Mouse (Mus musculus) MEL-GATA-1-ER (cell line): Measurements from ENCODE around the gene Pnkd.
"Not testable (repeated sequence)": the region's sequence is repeated elsewhere in the genome, so short reads cannot be mapped to it uniquely, and the experiment has no call there.

ENCODE experiments used
- DNase-seq: peaks from one replicate; pipeline ENCODE4 v3.0.0-alpha.2; 2012; ENCODE audit warnings: low read depth; ENCODE audit errors: extremely low read depth

Pnkd gene

DNA sequence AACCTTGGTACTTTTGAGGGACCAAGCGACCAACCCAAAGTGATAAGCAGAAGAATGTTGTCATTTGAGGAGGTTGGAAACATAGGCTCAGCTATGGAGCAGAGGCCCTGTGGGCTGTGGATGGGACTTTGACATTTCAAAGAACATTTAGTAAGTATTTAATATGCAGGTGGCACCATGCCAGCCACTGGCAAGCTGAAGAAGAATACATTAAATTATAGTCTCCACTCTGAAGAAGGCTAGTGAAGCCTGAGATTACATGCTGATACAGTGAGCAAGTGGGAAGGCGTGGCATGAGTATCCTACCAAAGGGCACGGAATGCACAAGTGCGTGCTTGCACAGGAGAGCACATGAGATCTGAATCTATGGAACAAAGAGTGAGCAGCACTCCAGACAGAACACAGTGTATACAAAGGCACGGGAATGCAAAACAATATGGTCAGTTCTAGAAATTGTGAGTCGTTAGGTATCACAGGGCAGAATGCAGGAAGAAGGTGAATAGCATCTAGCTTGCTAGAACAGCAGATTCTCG lies 45.2 kb downstream of the Pnkd start:
- no peak for DNase-seq

- DNase-seq: no peak
These were observed 46.4 kb downstream of the Pnkd start for GRCm38 (mm10) chr1:74331046-74331681.

DNA sequence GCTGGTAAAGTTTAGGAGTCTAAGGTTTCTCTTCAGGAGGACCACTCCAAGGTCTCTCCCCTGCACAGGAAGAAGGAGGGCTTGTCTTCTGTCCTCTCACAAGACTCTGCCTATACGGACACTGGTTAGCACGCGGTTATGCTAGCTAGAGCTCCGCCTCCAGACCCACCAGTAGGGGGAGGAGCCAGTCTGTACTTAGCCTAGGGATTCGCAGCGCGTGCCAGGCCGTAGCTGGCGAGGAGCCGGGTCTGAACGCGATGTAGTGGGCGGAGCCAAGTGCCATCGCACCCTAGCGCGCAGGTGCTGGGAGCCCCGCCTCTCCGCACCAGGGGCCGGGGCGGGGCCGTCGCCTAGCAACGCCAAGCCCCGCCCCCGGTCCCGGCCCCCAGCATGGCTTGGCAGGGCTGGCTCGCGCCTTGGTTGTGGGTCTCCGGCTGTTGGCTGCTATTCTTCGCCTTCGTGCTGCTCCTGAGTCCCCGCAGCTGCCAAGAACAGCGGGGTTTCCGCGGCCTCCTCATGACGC lies 47.6 kb downstream of the Pnkd start:
- DNase-seq: peak; percentile 93

DNA sequence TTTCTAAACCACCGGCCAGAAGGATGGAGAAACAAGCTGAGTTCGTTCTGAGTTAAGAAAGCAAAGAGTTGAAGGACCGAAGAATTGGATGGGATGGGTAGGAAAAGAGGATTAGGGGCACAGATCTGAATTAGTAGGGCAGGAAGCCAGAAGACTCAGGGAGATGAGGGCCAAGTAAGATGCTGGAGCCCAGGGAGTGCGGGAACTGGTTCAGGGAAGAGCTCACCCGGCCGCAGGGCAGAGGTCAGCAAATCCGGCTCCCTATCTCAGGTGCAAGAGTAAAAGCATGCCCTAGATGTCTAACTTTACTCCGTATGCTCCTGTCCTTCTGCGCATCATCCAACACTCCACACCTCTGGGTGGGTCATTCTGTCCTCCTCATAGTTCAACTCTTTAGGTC lies 48.2 kb downstream of the Pnkd start:
- DNase-seq: no peak

- DNase-seq: no peak
These were observed 49.9 kb downstream of the Pnkd start for GRCm38 (mm10) chr1:74334607-74335006.

GRCm38 (mm10) chr1:74335033-74335432 lies 50.3 kb downstream of the Pnkd start:
- no peak for DNase-seq

GRCm38 (mm10) chr1:74335436-74336170 lies 50.9 kb downstream of the Pnkd start:
- no peak for DNase-seq

GRCm38 (mm10) chr1:74337241-74337771 lies 52.6 kb downstream of the Pnkd start:
- DNase-seq: no peak

- no peak for DNase-seq
These were observed 53.3 kb downstream of the Pnkd start for GRCm38 (mm10) chr1:74338013-74338412.

- DNase-seq: no peak
These were observed 53.9 kb downstream of the Pnkd start for GRCm38 (mm10) chr1:74338626-74339025.

- DNase-seq: no peak
These were observed 55.2 kb downstream of the Pnkd start for GRCm38 (mm10) chr1:74339917-74340316.

GRCm38 (mm10) chr1:74340361-74340764 lies 55.6 kb downstream of the Pnkd start:
- no peak for DNase-seq

GRCm38 (mm10) chr1:74340992-74341391 lies 56.3 kb downstream of the Pnkd start:
- DNase-seq: not testable (repeated sequence)

DNA sequence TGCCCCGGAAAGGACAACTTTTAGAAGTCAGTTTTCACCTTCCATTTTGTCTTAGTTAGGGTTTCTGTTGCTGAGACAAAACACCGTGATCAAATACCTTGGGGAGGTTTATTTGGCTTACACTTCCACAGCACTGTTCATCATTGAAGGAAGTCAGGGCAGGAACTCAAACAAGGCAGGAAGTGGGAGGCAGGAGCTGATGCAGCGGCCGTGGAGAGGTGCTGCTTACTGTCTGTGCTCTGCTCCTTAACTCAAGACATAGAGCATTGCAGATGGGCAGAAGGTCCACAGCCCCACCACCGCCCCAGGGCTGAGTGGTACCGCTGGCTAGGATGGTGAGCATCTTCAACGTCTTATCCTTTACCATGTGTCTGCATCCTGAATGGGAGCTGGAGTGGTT lies 57.2 kb downstream of the Pnkd start:
- DNase-seq: no peak

DNA sequence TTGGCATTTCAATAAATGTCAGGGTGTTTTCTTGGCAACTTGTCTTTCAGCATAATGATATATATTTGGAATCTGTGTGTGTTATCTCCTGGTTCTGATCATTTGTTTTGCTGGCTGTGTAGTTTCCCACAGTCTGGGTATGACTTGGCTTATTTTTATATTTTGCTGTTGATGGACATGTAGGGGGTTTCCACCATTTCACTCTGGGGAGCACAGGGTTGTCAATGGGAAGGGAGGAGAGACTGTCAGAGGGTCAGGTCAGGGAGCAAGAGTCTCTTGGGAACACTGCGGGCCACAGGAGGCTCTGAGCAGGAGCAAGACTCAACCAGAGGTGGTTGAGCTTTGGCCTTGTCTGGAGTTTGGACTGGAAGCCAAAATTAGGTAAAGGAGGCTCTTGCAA lies 57.6 kb downstream of the Pnkd start:
- no peak for DNase-seq

- DNase-seq: no peak
These were observed 58.4 kb downstream of the Pnkd start for GRCm38 (mm10) chr1:74343161-74343560.

DNA sequence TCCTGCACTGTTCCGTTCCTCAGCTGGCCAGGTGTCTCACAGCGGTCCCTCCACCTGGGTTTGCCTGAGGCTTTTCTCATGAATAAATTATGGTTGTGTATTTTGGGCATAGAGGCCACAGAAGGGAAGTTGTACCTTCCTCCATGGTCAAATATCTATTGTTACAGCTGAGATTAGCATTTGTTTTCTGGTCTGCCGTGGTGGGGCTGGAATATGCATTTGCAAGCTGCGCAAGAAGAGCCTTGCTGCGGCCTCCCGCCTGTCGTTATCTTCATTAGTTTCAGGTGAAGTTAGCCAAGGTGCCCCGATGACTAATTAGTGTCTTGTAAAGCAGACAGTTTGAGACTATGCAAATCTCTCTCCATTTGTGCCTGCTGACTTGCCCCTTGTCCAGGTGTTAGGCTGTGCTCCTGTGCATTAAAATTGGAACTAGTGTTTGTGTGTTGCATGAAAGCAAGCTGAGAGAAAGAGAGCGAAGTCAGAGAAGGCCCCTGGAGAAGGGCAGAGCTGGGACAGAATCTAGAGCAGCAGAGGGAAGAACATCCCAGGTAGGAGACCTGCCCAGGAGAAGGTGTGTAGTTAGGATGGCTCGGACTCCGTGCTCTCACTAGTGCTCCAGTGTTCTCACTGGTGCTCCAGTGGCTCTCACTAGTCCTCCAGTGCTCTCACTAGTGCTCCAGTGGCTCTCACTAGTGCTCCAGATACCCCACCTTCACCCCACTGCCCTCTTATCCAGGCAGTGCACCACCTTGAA lies 59.6 kb downstream of the Pnkd start:
- no peak for DNase-seq

DNA sequence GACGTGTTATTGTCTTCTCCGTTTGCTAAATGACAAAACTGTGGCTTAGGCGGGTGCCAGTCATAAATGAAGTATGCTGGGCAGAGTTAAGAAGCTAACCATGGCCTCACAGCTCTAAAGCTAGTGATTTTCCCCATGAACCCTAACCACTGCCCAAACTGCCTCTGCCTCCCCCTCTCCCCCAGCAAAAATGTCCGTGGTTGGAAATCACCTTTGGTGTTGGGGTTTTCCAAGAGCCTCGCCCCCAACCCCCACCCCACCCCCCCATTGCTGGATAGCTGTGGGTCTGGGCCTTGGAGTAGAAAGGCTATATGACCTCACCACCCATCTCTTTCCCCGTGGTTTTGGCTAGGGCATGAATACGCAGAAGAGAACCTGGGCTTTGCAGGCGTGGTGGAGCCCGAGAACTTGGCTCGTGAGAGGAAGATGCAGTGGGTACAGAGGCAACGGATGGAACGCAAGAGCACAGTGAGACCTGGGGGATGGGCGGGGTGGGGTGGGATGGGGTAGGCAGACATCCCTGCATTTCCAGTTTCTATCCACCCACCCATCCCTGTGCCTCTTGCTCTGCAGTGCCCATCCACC lies 66.5 kb downstream of the Pnkd start:
- DNase-seq: no peak

DNA sequence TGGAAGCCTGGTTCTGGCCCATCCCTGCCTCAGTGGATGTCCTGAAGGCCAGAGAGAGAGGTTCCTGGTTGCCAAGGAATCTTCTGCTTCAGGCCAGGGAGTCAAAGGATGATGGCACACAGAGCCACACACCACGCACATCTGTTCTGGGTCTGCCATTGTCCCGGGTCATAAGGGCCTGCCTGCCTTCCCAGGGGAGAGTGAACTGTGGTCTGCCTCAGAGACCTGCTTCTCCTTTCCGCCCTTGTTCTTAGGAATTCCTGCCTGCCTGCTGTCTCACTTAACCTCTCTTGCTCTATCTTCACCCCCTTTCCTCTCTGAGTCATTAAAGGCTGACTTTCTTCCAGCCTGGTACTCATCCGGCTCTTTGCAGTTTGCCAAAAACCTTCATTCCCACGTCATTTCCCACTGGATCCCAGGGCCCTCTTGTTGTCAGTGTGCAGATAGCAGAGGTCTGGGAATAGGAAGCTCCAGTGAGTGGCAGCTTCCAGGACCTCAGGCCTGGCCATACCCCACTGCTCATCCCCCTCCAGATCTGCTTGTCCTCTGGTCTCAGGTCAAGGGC lies 67.9 kb downstream of the Pnkd start:
- no peak for DNase-seq

GRCm38 (mm10) chr1:74353453-74354229 lies 68.9 kb downstream of the Pnkd start:
- DNase-seq: no peak
